Mouse (Mus musculus) lung, postnatal 0 days (tissue): ENCODE measurements around the gene 1700016K19Rik.

Source experiments
- CTCF ChIP-seq: IDR thresholded peaks from 2 replicates; pipeline ENCODE4 v1.5.1; 2016; ENCODE audit warnings: antibody characterized with exemption, mild to moderate bottlenecking
- EP300 ChIP-seq: IDR thresholded peaks from 2 replicates; pipeline ENCODE4 v1.6.1; 2016; ENCODE audit warnings: antibody characterized with exemption, mild to moderate bottlenecking, control low read depth

- TF ChIP-seq CTCF: no peak
- no peak for TF ChIP-seq EP300
Measured at GRCm38 (mm10) chr11:76025080-76025583, 25.4 kb downstream of the 1700016K19Rik start.
